Mouse (Mus musculus) intestine, embryonic 16.5 days (tissue): ENCODE measurements around the gene Fam57a. TPM values are rescaled to one million over a fixed set of nuclear protein-coding genes. Genes with fewer than 3 reads are reported as not detected.

Experiments
- ATAC-seq: fragments of 200-750 bp; cut with Nextera tagmentation; 2 replicates; pipeline ENCODE4 v1.8.0; 2017; ENCODE audit warnings: moderate TSS enrichment, moderate library complexity
- H3K27ac ChIP-seq: fragments of 300-500 bp; sonication (generic); 2 replicates; pipeline ENCODE4 v1.5.1; 2014; ENCODE audit warnings: mild to moderate bottlenecking, low read length
- H3K27me3 ChIP-seq: fragments of 300-500 bp; sonication (generic); replicated peaks from 2 replicates; pipeline ENCODE4 v1.6.1; 2014; ENCODE audit warnings: low read length, control low read depth, mixed read lengths; ENCODE audit not compliant: control insufficient read depth, insufficient read depth
- H3K36me3 ChIP-seq: fragments of 300-500 bp; sonication (generic); 2 replicates; pipeline ENCODE4 v1.6.1; 2014; ENCODE audit warnings: low read length, control low read depth; ENCODE audit not compliant: control insufficient read depth, insufficient read depth
- H3K4me1 ChIP-seq: fragments of 300-500 bp; sonication (generic); 2 replicates; pipeline ENCODE4 v1.6.1; 2014; ENCODE audit warnings: low read length, control low read depth, mixed read lengths; ENCODE audit not compliant: control insufficient read depth, insufficient read depth
- H3K4me2 ChIP-seq: fragments of 300-500 bp; sonication (generic); 2 replicates; pipeline ENCODE4 v1.6.1; 2014; ENCODE audit warnings: low read depth, low read length, control low read depth
- H3K4me3 ChIP-seq: fragments of 300-500 bp; sonication (generic); 2 replicates; pipeline ENCODE4 v1.5.1; 2014; ENCODE audit warnings: mild to moderate bottlenecking, low read length
- H3K9ac ChIP-seq: fragments of 300-500 bp; sonication (generic); 2 replicates; pipeline ENCODE4 v1.6.1; 2014; ENCODE audit warnings: low read depth, low read length
- H3K9me3 ChIP-seq: fragments of 300-500 bp; sonication (generic); 2 replicates; pipeline ENCODE4 v1.6.1; 2016; ENCODE audit warnings: low read length, control low read depth; ENCODE audit not compliant: control insufficient read depth
- WGBS: fragments of 180-500 bp; shearing (Covaris S2); extraction: QIAGEN DNeasy Blood & Tissue Kit; methylation state at CpG from one replicate; pipeline ENCODE4 v1.1.7; 2014; 5-methylcytosine and 5-hydroxymethylcytosine counted together
- polyA plus RNA-seq: library from polyadenylated mRNA; unstranded; fragments of >200 nt; fragmentation: Nextera tagmentation; extraction: Ambion mirVana; gene quantifications from 2 replicates; pipeline ENCODE4 v1.2.1, GENCODE M21; 2015

Gene Fam57a
- polyA plus RNA-seq, 1 experiment from 2014 or later: 104 TPM

- no peaks in the 10 kb centered on the region for H3K4me1 ChIP-seq
- no peak overlapping the region for H3K9ac ChIP-seq
- H3K27me3 ChIP-seq: no peaks in the 10 kb centered on the region
- H3K36me3 ChIP-seq: peaks cover 3% of the 10 kb centered on the region; the same call in 1 of the 2 replicates
- no peak overlapping the region for H3K4me2 ChIP-seq
- H3K4me3 ChIP-seq: no peak overlapping the region
- no peaks in the 10 kb centered on the region for H3K9me3 ChIP-seq
- no peak overlapping the region for H3K27ac ChIP-seq
- no peak for ATAC-seq
Observed at GRCm38 (mm10) chr11:76225051-76225450, 45.6 kb downstream of the Fam57a start.

- H3K27me3 ChIP-seq: no peaks in the 10 kb centered on the region
- ATAC-seq: no peak
- peaks cover 17% of the 10 kb centered on the region for H3K36me3 ChIP-seq
- H3K4me3 ChIP-seq: no peak overlapping the region
- H3K9ac ChIP-seq: no peak overlapping the region
- no peak overlapping the region for H3K4me2 ChIP-seq
- H3K4me1 ChIP-seq: no peaks in the 10 kb centered on the region
- WGBS: 89% methylated on average over 3 of the region's 3 CpGs
- no peak overlapping the region for H3K27ac ChIP-seq
- no peaks in the 10 kb centered on the region for H3K9me3 ChIP-seq
Observed at GRCm38 (mm10) chr11:76236136-76236535, 56.7 kb downstream of the Fam57a start.

- Histone ChIP-seq H3K36me3 (peaks cover 8% of the 10 kb centered on the region; the same call in 1 of the 2 replicates), H3K4me3 (no peak overlapping the region), H3K4me2 (no peak overlapping the region), H3K9ac (no peak overlapping the region), H3K27ac (no peak overlapping the region), H3K27me3 (no peaks in the 10 kb centered on the region), H3K9me3 (no peaks in the 10 kb centered on the region), H3K4me1 (peaks cover 7% of the 10 kb centered on the region; the same call in 1 of the 2 replicates)
- WGBS: 92% methylated on average over 2 of the region's 2 CpGs
- ATAC-seq: no peak
Observed at GRCm38 (mm10) chr11:76239750-76240149, 60.3 kb downstream of the Fam57a start.

GRCm38 (mm10) chr11:76242901-76243810 lies 63.7 kb downstream of the Fam57a start, which contains the start of the genes Mrm3 and Glod4:
Gene Mrm3, plus strand, starts transcription at chr11:76243715.
Gene Glod4, minus strand, starts transcription at chr11:76243725.
- Histone ChIP-seq H3K27ac (peak within 1 kb of the TSS; percentile 50), H3K9me3 (no peaks in the 10 kb centered on the region), H3K4me2 (peak within 1 kb of the TSS; percentile 73), H3K27me3 (no peaks in the 10 kb centered on the region), H3K9ac (peak within 1 kb of the TSS; percentile 93), H3K4me3 (peak within 1 kb of the TSS; percentile 95), H3K4me1 (peaks cover 7% of the 10 kb centered on the region; the same call in 1 of the 2 replicates), H3K36me3 (no peaks in the 10 kb centered on the region)
- under 1% methylated on average over 61 of the region's 61 CpGs for WGBS
- ATAC-seq: peak; percentile 90

GRCm38 (mm10) chr11:76243811-76244546 lies 64.5 kb downstream of the Fam57a start:
- Histone ChIP-seq H3K36me3 (no peaks in the 10 kb centered on the region), H3K27ac (peak overlapping the region; percentile 35; the same call in 1 of the 2 replicates), H3K27me3 (no peaks in the 10 kb centered on the region), H3K4me1 (peaks cover 7% of the 10 kb centered on the region; the same call in 1 of the 2 replicates), H3K9ac (peak overlapping the region; percentile 93), H3K4me3 (peak overlapping the region; percentile 95), H3K4me2 (peak overlapping the region; percentile 63), H3K9me3 (no peaks in the 10 kb centered on the region)
- WGBS: 2% methylated on average over 34 of the region's 34 CpGs
- ATAC-seq: peak; percentile 63

- H3K27ac ChIP-seq: no peak overlapping the region
- H3K36me3 ChIP-seq: no peaks in the 10 kb centered on the region
- no peaks in the 10 kb centered on the region for H3K9me3 ChIP-seq
- H3K4me2 ChIP-seq: no peak overlapping the region
- no peak overlapping the region for H3K4me3 ChIP-seq
- ATAC-seq: no peak
- no peak overlapping the region for H3K9ac ChIP-seq
- H3K4me1 ChIP-seq: peaks cover 7% of the 10 kb centered on the region; the same call in 1 of the 2 replicates
- H3K27me3 ChIP-seq: no peaks in the 10 kb centered on the region
Observed at GRCm38 (mm10) chr11:76246439-76246838, 67.0 kb downstream of the Fam57a start.

GRCm38 (mm10) chr11:76247239-76247638 lies 67.8 kb downstream of the Fam57a start:
- 47% methylated on average over 2 of the region's 2 CpGs for WGBS
- no peaks in the 10 kb centered on the region for H3K36me3 ChIP-seq
- H3K9ac ChIP-seq: no peak overlapping the region
- H3K4me3 ChIP-seq: no peak overlapping the region
- H3K27me3 ChIP-seq: no peaks in the 10 kb centered on the region
- H3K27ac ChIP-seq: no peak overlapping the region
- H3K4me2 ChIP-seq: no peak overlapping the region
- peaks cover 7% of the 10 kb centered on the region; the same call in 1 of the 2 replicates for H3K4me1 ChIP-seq
- no peak for ATAC-seq
- no peaks in the 10 kb centered on the region for H3K9me3 ChIP-seq

GRCm38 (mm10) chr11:76252036-76252435 lies 72.6 kb downstream of the Fam57a start:
- no peaks in the 10 kb centered on the region for H3K9me3 ChIP-seq
- H3K4me3 ChIP-seq: no peak overlapping the region
- no peaks in the 10 kb centered on the region for H3K36me3 ChIP-seq
- no peak overlapping the region for H3K4me2 ChIP-seq
- H3K27me3 ChIP-seq: no peaks in the 10 kb centered on the region
- WGBS: 57% methylated on average over 3 of the region's 3 CpGs
- H3K9ac ChIP-seq: no peak overlapping the region
- H3K27ac ChIP-seq: no peak overlapping the region
- peaks cover 9% of the 10 kb centered on the region; the same call in 1 of the 2 replicates for H3K4me1 ChIP-seq
- no peak for ATAC-seq
